20 mouse cellular contexts compared by ENCODE assay signal in genomic region chr15:56077081-56077480, GRCm38 (mm10).
DNase-seq lines count a peak whose midpoint lies in the region; ATAC-seq lines count a peak whose summit lies in the region.
"Had no signal": no experiment of that assay in that cellular context is flagged by ENCODE, and none has a peak within 500 bp of the region (broad histone marks: within the 10 kb centered on the region; RNA-seq: fewer than 3 reads in every experiment).

No protein-coding gene starts in this region.

- no peak for DNase-seq in hindbrain, embryonic 10.5 days (ENCODE audit: low spot score)
- peak; percentile 60 for DNase-seq in embryonic facial prominence, embryonic 11.5 days (ENCODE audit: low spot score)
- DNase-seq in layer of hippocampus, postnatal 25 days (ENCODE audit: extremely low spot score in 1 of 2, low spot score in 1 of 2): no peak
- no peak for DNase-seq in left cerebral cortex, adult 9 months (ENCODE audit: low spot score in 2 of 2)
- DNase-seq: B cell, adult 2 months; cerebellum, adult 11-12 months; gastrocnemius, adult 2 months; heart, postnatal 4 days; liver; liver, postnatal 0 days; lung, postnatal 14 days; right cerebral cortex, postnatal 25 days had no signal

- peaks cover 6% of the 10 kb centered on the region; the same call in 1 of the 2 replicates for H3K9me3 ChIP-seq in hindbrain, embryonic 10.5 days
- peaks cover 4% of the 10 kb centered on the region; the same call in 1 of the 2 replicates for H3K9me3 ChIP-seq in hindbrain, embryonic 16.5 days (ENCODE audit: control insufficient read depth, low read length)
- H3K9me3 ChIP-seq in embryonic facial prominence, embryonic 11.5 days (replicated peaks; ENCODE audit: control insufficient read depth, low read length): no peaks in the 10 kb centered on the region
- H3K9me3 ChIP-seq in hindbrain, embryonic 13.5 days: no peaks in the 10 kb centered on the region; the same call in 1 of the 2 replicates
- H3K9me3 ChIP-seq in neural tube, embryonic 12.5 days: no peaks in the 10 kb centered on the region
- H3K9me3 ChIP-seq: megakaryocyte, embryonic 14.5 days had no signal

- no peak overlapping the region for H3K9ac ChIP-seq in hindbrain, embryonic 16.5 days (ENCODE audit: low read depth, low read length)
- no peak overlapping the region for H3K9ac ChIP-seq in embryonic facial prominence, embryonic 11.5 days (replicated peaks; ENCODE audit: low read length)
- no peak overlapping the region for H3K9ac ChIP-seq in hindbrain, embryonic 13.5 days
- no peak overlapping the region for H3K9ac ChIP-seq in neural tube, embryonic 12.5 days
- H3K9ac ChIP-seq: forebrain, postnatal 0 days; heart, embryonic 13.5 days; liver, postnatal 0 days had no signal

- no peaks in the 10 kb centered on the region for H3K27me3 ChIP-seq in hindbrain, embryonic 10.5 days (ENCODE audit: insufficient read depth, poor library complexity, severe bottlenecking)
- H3K27me3 ChIP-seq in hindbrain, embryonic 16.5 days (replicated peaks; ENCODE audit: control insufficient read depth, insufficient read depth, low read length): no peaks in the 10 kb centered on the region
- H3K27me3 ChIP-seq in embryonic facial prominence, embryonic 11.5 days (ENCODE audit: control insufficient read depth, insufficient read depth, low read length): no peaks in the 10 kb centered on the region
- H3K27me3 ChIP-seq in hindbrain, embryonic 13.5 days: no peaks in the 10 kb centered on the region
- no peaks in the 10 kb centered on the region for H3K27me3 ChIP-seq in neural tube, embryonic 12.5 days (replicated peaks)
- H3K27me3 ChIP-seq: heart, embryonic 13.5 days; megakaryocyte, embryonic 14.5 days had no signal

- H3K4me1 ChIP-seq in hindbrain, embryonic 10.5 days (replicated peaks): 0 out of 2 replicates have a peak, but pooled peaks cover 8% of the 10 kb centered on the region
- peaks cover 4% of the 10 kb centered on the region for H3K4me1 ChIP-seq in hindbrain, embryonic 16.5 days (ENCODE audit: control insufficient read depth, insufficient read depth, low read depth, low read length)
- H3K4me1 ChIP-seq in embryonic facial prominence, embryonic 11.5 days (ENCODE audit: control insufficient read depth, insufficient read depth, low read length): no peaks in the 10 kb centered on the region; the same call in 1 of the 2 replicates
- H3K4me1 ChIP-seq in hindbrain, embryonic 13.5 days (replicated peaks): peaks cover 18% of the 10 kb centered on the region
- 0 out of 2 replicates have a peak, but pooled peaks cover 12% of the 10 kb centered on the region for H3K4me1 ChIP-seq in neural tube, embryonic 12.5 days
- H3K4me1 ChIP-seq: heart, embryonic 13.5 days; megakaryocyte, embryonic 14.5 days had no signal

- no peak overlapping the region for H3K4me3 ChIP-seq in hindbrain, embryonic 10.5 days
- no peak overlapping the region for H3K4me3 ChIP-seq in hindbrain, embryonic 16.5 days (ENCODE audit: low read length)
- H3K4me3 ChIP-seq in embryonic facial prominence, embryonic 11.5 days (ENCODE audit: low read depth, low read length): no peak overlapping the region
- no peak overlapping the region for H3K4me3 ChIP-seq in hindbrain, embryonic 13.5 days
- no peak overlapping the region for H3K4me3 ChIP-seq in neural tube, embryonic 12.5 days
- H3K4me3 ChIP-seq: gastrocnemius, adult 2 months; heart, embryonic 13.5 days; megakaryocyte, embryonic 14.5 days had no signal

- H3K27ac ChIP-seq in hindbrain, embryonic 10.5 days: peak overlapping the region; percentile 40
- H3K27ac ChIP-seq in hindbrain, embryonic 16.5 days (ENCODE audit: low read depth, low read length): no peak overlapping the region
- peak overlapping the region; percentile 58; the same call in 1 of the 2 replicates for H3K27ac ChIP-seq in embryonic facial prominence, embryonic 11.5 days (replicated peaks; ENCODE audit: low read depth, low read length)
- H3K27ac ChIP-seq in hindbrain, embryonic 13.5 days: peak overlapping the region; percentile 69
- no peak overlapping the region for H3K27ac ChIP-seq in neural tube, embryonic 12.5 days
- H3K27ac ChIP-seq: gastrocnemius, adult 2 months; heart, embryonic 13.5 days; kidney, postnatal 0 days had no signal

- WGBS in hindbrain, embryonic 10.5 days: 49% methylated on average over 1 of the region's 1 CpGs
- WGBS in hindbrain, embryonic 16.5 days: 34% methylated on average over 1 of the region's 1 CpGs
- WGBS in embryonic facial prominence, embryonic 11.5 days: 33% methylated on average over 1 of the region's 1 CpGs
- WGBS in hindbrain, embryonic 13.5 days: 52% methylated on average over 1 of the region's 1 CpGs
- 21% methylated on average over 1 of the region's 1 CpGs for WGBS in neural tube, embryonic 12.5 days

- no peaks in the 10 kb centered on the region for H3K36me3 ChIP-seq in hindbrain, embryonic 10.5 days
- H3K36me3 ChIP-seq in hindbrain, embryonic 16.5 days (ENCODE audit: control insufficient read depth, insufficient read depth, low read length): no peaks in the 10 kb centered on the region
- H3K36me3 ChIP-seq in embryonic facial prominence, embryonic 11.5 days (replicated peaks; ENCODE audit: control insufficient read depth, insufficient read depth, low read depth, low read length): no peaks in the 10 kb centered on the region
- no peaks in the 10 kb centered on the region for H3K36me3 ChIP-seq in hindbrain, embryonic 13.5 days
- H3K36me3 ChIP-seq in neural tube, embryonic 12.5 days: no peaks in the 10 kb centered on the region
- H3K36me3 ChIP-seq: heart, embryonic 13.5 days had no signal

- no peak overlapping the region for H3K4me2 ChIP-seq in hindbrain, embryonic 16.5 days (ENCODE audit: low read length)
- no peak overlapping the region for H3K4me2 ChIP-seq in embryonic facial prominence, embryonic 11.5 days (ENCODE audit: low read depth, low read length)
- H3K4me2 ChIP-seq in hindbrain, embryonic 13.5 days: no peak overlapping the region
- no peak overlapping the region for H3K4me2 ChIP-seq in neural tube, embryonic 12.5 days (replicated peaks)

- ATAC-seq in hindbrain, embryonic 16.5 days: no peak
- no peak for ATAC-seq in embryonic facial prominence, embryonic 11.5 days (replicated peaks; ENCODE audit: insufficient number of reproducible peaks, low FRiP score, low TSS enrichment, low read depth)
- ATAC-seq in hindbrain, embryonic 13.5 days (ENCODE audit: low FRiP score): peak; percentile 33; the same call in 1 of the 2 replicates
- peak; percentile 29 for ATAC-seq in neural tube, embryonic 12.5 days (ENCODE audit: low FRiP score, low read depth)
- ATAC-seq: intestine, postnatal 0 days; liver, postnatal 0 days had no signal

Comparison
In these comparisons a context has a peak if more than half of its experiments do, and no peak if none do; other contexts are left out.
1. H3K27ac ChIP-seq: peak in hindbrain, embryonic 10.5 days (single experiment), embryonic facial prominence, embryonic 11.5 days (single experiment) and hindbrain, embryonic 13.5 days (single experiment); none in hindbrain, embryonic 16.5 days (single experiment) and neural tube, embryonic 12.5 days (single experiment).
2. ATAC-seq: peak in hindbrain, embryonic 13.5 days (single experiment) and neural tube, embryonic 12.5 days (single experiment); none in hindbrain, embryonic 16.5 days (single experiment) and embryonic facial prominence, embryonic 11.5 days (single experiment).